Mouse (Mus musculus) cerebellum, adult 2 months (tissue): Measurements from ENCODE around the gene Spdye4c.
A peak's percentile ranks its signal among the peaks of the same experiment; 100 is the strongest.

ENCODE experiments used
- CTCF ChIP-seq: fragments of 200-500 bp; IDR thresholded peaks from 2 replicates; pipeline ENCODE4 v1.5.1; 2011; ENCODE audit warnings: low read depth, mild to moderate bottlenecking, control low read depth, low read length, moderate library complexity, borderline replicate concordance; ENCODE audit not compliant: insufficient read depth
- POLR2A ChIP-seq: fragments of 200-500 bp; IDR thresholded peaks from 2 replicates; pipeline ENCODE4 v1.6.1; 2011; ENCODE audit warnings: low read length, control low read depth, borderline replicate concordance; ENCODE audit not compliant: insufficient read depth

GRCm38 (mm10) chr2:128544421-128545137 lies 46.4 kb upstream of the Spdye4c start:
- TF ChIP-seq CTCF: peak; percentile 19; the same call in 1 of the 2 replicates
- TF ChIP-seq POLR2A: no peak
